Mouse (Mus musculus) right cerebral cortex, postnatal 4 days (tissue): Measurements from ENCODE around the gene Dnal4.
A peak's percentile ranks its signal among the peaks of the same experiment; 100 is the strongest.
"Not testable (repeated sequence)": the region's sequence is repeated elsewhere in the genome, so short reads cannot be mapped to it uniquely, and the experiment has no call there.

Experiments
- DNase-seq: peaks from one replicate; pipeline ENCODE4 v3.0.0-alpha.2; 2022

Gene Dnal4

DNA sequence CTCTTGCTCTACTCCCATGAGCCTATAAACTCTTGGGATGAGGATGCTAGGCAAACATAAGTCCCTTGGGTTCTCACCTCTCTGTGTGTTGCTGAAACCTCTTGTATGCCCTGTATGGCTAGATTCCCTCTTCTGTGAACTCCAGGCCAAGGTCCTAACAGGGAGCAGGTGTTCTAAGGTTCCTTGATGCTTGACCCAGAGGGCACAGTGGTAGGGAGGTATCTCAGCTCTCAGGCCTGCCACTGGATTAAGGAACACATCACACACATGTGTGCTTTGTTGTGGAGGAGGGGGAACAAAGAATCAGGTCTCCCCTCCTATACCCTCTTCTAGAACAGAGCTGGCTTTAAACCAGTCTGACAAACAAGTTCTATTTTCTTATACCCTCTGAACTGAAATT is at the start of gene Dnal4:
Gene Dnal4, minus strand, starts transcription at position 101 of the 400 bp plus-strand sequence.
- DNase-seq: no peak

DNA sequence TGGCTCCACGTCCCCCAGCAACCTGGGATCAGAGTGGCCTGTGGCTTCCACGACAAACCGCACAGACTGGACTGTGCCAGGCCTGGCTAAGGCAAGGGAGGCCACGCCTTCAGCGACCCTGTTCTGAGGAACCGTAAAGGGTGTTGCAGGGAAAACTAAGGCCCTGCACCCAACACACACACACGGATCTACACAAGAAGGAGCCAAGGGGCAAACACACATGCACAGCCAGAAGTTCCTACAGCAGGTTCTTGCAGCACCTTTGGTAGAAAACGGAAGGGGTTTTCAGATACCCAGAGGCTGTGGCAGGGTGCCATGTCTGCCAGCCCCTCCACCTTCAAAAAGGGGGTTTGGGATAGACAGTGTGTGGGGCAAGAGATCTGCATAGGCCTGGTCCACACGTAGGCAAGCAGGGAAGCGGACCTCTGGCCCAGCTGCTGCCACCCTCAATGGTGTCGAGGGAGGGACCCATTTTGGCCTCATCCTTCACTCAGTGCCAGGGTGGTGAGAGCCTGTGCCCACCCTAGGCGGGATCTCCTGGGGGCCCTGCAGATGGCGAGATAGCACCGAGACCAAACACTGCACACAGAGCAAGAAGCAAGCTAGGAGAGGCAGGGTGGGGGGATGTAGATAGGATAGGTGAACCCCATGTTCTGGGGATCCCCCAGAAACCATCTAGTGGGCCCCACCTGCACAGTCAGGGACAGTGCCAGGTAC is 49.6 kb upstream of the Dnal4 start:
- peak; percentile 18 for DNase-seq

DNA sequence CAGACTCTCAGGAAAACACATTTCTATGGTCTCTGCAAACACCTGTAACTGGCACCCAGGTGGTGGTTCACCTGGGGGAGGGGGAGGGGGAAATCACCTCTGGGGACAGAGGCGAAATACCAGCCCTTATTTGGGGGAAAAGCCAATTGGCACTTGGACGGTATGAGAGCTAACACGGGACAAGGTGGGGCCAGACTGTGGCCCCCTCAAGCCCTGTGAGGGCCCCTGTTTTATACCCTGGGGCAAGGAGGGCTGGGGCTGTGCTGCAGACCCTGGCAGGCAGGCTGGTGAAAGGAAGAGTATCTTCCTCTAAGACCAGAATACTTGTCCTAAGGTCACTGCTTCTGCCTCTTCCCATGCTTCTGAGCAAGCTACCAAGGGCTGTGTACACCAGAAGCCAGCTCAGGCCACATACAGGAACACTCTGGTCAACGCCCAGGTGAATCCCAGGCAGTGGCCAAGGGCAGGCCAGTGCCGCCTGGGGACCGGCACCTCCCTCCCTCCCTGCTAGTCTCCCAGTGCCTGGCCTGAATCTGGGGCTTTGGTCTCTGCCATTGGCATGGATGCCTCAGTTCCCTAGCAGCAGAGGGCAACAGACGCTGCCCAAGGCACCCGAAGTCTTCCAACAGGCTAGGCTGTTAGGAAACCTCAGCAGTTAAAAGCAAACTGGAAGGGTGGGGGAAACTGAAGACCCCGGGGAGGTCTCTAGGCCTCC is 48.7 kb upstream of the Dnal4 start:
- DNase-seq: no peak

DNA sequence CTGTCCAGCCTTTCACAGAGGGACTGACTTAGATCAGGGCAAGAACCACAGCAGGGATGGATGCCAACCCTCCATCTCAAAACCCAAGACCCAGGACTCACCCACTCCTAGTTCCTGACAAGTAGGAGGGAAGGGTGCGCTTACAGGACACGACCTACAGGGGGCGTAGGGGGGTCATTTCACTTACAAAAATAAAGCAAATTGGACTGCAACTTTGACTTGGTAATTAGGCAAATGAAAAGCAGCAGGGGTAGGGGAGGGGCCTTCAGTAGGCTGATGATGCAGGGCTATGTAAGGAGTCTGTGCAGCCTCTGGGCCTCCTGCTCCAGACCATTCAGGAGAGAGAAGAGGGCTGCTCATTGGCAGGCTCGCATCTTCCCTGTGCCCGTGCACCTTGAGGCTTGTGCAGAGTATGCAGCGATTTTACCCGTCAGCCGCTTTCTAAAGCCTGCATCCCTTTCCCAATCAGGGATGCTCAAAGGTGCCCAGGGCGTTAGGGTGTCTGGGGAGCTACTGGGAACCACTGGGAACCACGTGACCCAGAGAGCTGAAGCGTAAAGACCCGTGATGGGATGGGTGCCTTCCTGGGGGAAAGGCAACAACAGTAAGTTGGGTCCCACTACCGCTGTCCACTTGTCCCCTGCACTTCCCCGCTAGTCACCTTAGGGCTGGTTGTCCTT is 47.6 kb upstream of the Dnal4 start:
- DNase-seq: peak; percentile 45

DNA sequence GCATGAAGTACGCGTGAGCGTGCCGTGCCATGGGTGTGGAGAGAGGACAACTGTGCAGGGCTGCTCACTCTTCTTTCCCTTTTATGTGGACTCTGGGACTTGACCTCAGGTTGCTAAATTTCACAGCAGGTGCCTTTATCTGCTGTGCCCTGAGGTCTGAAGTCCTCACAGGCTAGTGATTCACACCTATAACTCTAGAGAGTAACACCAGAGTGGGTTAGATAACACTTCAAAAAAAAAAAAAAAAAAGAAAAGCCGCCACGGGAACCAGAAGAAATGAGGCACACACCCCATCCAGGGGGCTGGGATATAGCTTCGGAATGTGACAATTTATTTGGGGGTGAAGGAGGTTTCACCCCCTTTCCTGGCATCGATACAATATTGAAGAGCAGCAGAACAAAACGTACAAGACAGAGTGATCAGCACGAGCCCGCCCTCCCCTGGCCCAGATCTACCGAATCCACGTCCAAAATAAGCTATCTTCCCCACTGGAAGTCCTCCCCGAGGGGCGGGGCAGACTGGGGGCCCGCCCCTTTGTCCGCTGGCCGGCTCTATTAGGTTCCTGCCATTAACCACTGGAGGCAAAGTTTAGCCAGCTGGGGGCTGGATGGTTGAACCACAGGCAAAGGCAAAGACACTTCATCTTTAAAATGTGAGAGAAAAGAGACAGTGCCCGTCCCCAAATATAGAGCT is 46.1 kb upstream of the Dnal4 start:
- DNase-seq: no peak

DNA sequence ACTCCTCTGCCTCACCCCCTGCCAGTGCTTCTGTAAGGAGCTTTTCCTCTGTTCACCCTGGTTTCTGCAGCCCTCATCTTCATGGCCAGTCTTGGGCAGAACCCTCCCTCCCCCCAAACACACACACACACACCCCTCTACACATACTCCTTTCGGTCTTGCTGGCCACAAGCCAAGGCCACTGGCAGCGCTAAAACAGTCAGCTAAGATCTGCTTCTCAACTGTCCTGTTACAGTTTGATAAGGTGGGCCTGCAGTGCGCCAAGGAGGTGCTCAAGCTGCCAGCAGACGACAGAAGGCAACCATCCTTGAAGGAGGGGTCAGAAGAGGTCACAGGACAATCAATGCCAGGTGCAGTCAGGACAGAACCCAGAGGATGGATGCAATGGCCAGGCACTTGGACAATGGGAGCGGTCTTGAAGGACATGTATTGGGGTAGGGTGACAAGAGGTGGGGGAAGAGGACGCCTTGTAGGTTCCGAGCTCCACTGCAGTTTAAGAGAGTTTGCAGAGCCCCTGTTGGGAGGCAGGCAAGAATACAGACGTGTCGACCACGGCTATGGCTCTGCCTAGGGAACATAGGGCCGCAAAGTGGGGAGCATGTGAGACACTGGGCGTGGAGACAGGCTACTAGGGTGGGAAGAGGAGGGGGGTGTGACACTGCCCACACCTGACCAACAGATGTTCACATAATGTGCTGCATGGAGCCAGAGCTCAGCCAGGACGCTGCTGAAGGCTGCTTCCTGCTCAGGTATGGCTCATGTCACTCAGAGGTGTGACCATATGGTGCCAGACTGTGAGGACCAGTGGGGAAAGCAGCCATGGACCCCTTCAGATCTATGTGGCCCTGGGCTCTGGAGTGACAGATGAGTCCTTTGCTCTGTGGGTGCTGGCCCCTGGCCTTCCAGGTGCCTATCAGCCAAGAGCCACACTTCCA is 44.9 kb upstream of the Dnal4 start:
- DNase-seq: peak; percentile 34

DNA sequence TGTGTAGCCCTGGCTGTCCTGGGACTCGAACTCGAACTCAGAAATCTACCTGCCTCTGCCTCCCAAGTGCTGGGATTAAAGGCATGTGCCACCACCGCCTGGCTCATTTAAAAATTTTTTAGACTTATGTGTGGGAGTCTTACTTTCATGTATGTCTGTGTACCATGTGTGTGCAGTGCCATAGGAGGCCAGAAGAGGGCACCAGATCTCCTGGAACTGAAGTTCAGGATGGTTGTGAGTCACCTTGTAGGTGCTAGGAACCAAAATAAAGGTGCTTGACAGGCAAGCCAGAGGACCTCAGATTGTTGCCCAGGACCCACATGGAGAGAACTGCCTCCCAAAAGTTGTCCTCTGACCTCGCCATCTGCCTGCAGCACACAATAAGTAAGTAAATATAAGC is 40.7 kb upstream of the Dnal4 start:
- DNase-seq: no peak

DNA sequence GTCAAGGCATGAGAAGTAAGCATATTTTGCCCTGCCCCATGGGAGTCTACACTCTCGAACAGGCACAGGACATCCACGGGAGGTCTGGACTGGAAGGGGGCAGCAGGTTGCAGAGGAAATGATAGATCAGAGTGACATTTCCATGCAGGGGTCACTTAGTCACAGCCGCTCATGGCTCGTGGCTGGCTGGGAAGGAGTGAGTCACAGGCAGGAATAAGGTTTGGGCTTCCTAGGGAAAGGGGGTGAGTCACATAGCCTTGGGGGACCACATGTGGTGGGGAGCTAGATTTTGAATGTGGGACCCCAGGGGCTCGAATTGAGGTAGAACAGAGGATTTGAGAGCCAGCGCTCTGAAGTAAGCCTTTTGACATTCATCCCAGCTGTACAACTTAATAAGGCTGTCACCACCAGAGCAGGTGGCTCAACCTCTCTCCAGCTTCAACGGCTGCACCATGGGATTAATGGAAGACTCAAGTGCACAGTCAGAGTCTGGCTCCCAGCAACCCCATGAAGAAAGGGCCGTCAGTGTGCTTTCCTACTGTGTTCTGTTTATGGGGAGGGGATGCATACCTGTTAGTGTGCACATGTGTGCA is 36.1 kb upstream of the Dnal4 start:
- no peak for DNase-seq

DNA sequence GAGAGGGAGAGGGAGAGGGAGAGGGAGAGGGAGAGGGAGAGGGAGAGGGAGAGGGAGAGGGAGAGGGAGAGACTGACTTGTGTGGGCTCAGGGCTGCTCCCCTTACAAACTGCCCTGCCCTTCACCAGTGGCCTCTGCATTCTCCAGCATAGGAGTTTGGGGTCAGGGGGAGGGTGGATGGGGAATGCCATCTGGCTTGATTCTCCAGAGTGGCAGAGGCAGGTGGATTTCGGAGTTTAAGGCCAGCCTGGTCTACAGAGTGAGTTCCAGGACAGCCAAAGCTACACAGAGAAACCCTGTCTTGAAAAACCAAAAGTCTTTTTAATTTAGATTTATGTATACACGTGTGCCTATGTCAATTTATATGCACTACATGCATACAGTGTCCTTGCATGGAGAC is 35.2 kb upstream of the Dnal4 start:
- not testable (repeated sequence) for DNase-seq

DNA sequence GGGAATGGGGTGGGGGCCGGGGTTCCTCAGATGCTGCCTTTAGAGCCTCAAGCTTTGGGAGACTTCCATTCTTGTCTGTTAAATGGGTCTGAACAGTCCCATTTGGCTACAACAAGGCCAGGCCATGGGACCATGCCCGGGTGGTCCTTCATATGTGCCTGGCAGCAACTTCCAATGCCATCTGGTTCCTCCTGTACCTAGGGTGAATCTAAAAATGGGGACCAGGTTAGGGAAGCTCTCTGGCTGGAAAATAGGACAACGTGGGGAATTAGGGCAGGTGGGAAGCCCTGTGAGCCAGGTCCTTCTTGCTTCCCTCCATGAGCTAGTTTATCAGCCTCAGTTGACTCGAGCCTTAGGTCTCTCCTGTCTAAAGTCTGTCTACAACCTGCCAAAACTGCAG is 33.3 kb upstream of the Dnal4 start:
- no peak for DNase-seq

DNA sequence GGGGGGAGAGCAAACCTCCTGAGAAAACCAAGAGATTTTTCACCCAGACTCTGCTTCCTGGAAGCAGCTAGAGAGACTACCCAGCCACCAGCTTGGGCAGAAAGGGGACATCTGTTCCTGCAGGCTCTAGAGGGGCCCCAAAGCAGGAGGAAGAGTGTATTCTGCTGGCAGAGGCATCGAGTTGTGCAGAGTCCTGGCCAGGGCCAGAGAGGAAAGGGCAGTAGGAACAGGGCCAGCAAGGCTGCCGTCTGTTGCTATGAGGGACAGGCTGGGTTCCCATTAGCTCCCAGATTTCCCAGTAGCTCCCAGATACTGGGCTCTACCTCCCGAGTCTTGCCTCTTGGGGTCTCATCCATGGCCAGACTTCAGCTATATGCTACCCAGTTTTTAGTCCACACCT is 32.4 kb upstream of the Dnal4 start:
- DNase-seq: no peak

DNA sequence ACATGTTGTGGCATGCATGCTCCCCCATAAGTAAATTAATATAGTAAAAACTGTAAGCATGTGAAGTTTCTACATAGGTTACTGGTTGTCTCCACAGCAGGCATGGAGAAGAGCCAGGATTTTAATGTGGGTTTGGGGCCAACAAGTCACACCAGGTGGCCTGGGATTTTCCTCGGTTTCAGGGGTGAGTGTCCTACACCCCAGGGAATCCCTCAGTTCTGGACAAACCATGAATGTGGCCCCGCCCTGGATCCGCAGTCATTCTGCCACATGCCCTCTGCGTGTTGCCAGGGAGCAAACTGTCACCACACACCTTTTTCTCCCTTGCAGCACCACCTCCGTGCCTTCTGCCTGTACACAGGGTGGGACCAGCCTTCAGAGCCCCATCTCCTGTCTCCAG is 31.0 kb upstream of the Dnal4 start:
- DNase-seq: no peak

DNA sequence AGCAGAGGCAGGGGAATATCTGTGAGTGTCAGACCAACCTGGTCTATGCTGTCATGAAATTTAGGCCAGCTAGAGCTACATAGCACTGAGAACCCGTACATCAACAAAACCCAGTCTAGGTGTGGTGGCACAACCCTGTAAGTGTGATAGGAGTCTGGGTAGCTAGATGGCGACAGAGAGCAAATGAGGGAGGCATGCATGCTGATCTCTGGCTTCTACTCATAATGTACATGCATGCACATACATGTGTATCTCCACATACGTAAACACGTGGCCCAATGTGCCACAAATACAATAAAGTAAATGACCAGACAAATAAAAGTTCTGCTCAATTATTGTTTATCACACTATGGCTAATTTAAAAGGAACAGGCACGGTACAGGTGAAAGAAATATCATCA is 30.5 kb upstream of the Dnal4 start:
- DNase-seq: peak; percentile 63

DNA sequence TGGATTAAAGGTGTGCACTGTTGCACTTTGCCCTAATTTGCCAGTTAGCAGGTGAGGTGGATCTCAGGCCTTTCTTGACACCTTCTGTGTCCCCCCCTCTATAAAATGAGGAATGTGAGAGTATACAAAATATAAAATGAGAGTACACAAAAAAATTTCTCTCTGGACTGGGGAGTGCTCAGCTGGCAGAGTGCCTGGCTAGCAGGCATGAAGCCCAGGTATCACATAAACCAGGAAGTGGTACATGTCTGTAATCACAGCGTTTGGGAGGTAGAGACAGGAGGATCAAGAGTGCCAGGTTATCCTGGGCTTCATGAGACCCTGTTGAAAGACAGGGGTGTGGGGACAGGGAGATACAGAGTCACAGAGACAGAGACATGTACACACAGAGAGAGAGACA is 29.4 kb upstream of the Dnal4 start:
- no peak for DNase-seq

DNA sequence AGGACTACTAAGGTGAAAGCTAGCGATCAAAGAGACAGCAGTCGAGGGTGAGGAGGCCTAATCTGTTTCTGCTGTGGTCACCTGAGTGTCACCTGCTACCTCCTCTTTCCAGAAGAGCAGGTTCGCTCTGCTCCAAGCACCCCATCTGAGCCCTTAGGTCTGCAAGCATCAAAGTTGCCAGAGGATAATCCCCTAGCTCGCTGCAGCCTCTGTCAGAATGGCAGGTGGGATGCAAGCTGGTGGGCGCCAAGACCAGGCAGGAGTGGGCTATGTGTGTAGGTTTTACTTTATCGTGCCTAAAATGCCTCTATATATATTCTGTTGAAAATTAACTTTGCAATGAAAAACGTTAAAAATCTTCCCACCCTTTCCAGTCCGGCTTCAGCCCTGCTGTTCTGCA is 27.6 kb upstream of the Dnal4 start:
- no peak for DNase-seq

DNA sequence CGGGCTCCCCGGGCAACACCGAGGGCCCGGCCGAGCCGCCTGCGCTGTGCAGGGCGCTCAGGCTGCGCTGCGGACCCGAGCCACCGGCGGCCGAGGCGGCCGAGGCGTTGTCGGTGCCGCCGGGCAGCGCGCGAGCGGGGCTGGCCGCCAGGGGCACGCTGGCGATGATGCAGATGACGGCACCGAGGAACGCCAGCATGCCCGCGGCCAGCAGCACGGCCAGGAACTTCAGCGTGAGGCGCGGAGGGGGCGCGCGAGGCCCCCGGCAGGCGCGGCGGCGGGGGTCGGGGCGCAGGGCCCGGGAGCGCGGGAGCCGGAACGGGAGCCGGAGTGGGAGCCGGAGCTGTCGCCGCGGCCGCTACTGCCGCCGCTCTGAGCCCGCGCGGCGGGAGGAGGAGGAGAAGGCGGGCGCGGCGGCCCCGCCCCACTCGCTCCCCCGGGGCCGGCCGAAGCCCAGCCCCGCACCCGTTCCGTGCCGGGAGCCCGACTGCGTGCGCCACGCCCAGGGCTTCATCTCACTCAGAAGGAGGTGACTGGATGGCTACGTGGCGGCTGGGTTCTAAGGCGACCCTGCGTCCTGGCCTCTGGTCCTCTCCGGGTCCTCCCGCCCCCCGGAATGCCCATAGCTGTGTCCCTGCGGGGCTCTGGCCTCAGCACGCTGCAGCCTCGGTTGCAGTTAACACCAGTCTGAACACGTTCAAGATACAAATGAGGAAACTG is 26.9 kb upstream of the Dnal4 start, which contains the start of gene Nptxr:
Gene Nptxr, minus strand, starts transcription at position 415 of the 720 bp plus-strand sequence.
- DNase-seq: peak; percentile 67

DNA sequence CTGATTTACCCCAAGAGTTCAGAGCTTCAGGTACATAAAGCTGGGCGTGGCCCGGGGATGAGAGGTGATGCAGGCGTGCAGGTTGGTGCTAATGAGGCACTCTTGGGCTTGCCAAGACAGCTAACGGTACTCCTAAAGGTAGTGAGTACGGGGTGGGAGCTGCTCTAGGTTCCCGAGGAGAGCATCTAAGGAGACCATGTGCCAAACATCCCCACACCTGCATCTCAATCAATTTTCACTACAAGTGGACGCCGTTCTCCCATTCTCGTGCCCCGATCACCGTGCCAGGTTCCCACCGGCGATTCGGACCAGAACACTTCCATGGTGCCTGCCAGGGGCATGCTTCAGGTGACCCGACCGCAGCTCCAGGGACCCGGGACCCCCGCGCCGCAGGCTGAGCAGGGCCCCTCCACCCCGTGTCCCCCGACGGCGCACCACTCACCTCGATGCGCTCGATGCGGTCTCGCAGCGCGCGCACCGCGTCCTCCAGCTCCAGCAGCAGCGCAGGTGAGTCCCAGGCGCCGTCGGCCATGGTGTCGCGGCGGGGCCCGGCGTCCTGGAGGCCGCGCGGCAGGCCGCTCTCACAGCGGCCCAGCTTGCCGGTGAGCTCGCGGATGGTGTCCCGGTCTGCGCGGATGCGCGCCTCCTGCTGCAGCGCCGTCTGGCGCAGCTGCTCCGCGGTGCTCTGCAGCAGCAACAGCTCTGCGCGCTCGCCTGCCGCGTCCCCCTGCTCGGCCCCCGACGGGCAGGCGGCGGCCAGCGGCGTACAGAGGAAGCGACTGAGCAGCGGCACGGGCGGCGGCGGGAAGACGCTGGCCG is 26.1 kb upstream of the Dnal4 start:
- DNase-seq: peak; percentile 34

DNA sequence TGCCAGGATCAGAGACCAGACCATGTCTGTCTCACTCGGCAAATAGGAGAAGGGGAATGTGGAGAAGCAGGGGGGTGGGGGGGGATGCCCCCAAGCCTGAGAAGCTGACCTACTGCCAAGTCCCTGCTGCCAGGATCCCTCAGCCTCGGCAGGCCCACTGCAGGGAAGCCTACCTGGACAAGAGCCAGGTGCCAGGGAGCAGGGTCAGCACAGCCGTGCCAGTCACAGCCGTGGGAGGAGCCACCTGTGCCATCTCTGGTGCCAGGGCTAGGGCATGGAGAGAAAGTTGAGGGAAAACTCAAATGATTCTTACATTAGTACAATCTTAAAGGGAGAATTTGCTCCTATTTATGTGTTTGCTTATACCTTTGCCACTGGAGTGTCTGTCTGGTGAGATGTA is 24.7 kb upstream of the Dnal4 start:
- DNase-seq: no peak

DNA sequence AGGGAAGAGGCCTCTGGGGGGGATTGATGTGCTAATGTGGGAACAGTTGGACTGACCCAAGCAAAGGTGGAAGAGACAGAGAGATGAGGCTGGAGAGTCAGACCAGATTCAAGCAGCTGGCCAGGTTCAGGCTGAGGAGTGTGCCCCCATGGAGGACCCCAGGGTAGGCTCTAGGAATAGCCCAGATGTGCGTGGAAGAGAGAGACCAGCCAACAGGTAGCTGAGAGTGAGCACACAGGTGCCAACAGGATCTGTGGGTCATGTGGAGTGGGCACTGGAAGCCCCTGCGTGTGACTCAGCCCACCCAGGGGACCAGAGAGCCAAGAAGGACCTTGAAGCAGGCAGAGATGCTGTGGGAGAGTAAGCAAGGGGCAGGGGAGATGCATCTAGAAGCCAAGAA is 24.0 kb upstream of the Dnal4 start:
- DNase-seq: no peak

DNA sequence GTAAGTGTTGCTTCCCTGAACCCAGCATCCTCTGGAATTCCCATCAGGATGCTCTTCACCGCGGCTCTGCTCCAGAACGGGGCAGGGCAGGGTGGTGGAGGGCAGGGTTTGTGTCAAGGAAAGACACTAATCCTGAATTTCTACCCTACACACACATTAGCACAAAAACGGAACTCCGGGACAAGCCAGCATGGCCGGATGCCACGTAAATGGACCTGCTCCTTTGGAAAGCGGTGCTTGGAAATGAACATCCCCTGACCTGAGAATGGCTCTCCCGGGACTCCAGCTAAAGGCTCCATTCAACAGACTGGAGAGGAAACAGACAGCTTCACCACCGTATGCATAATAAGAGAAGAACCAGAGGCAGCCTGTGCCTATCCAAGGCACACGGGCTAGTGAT is 23.1 kb upstream of the Dnal4 start:
- DNase-seq: no peak
